Mouse (Mus musculus) gastrocnemius, postnatal 10 days (tissue): ENCODE results near the gene Wdr20. TPM values are rescaled to one million over a fixed set of nuclear protein-coding genes. Genes with fewer than 3 reads are reported as not detected.

Experiments
- DNase-seq: peaks from one replicate; pipeline ENCODE4 v3.0.0; 2021; ENCODE audit warnings: mixed read lengths
- total RNA-seq, 2 experiments: library from RNA; stranded (reverse); gene quantifications; 2 replicates each; pipeline ENCODE4 v1.2.3; 2021

Gene Wdr20
- total RNA-seq, 2 experiments from 2014 or later: 20.5 TPM

- no peak for DNase-seq
Observed at GRCm38 (mm10) chr12:110821787-110822186, 84.0 kb downstream of the Wdr20 start.

- no peak for DNase-seq
Observed at GRCm38 (mm10) chr12:110822366-110822765, 84.6 kb downstream of the Wdr20 start.

GRCm38 (mm10) chr12:110828908-110829307 lies 91.2 kb downstream of the Wdr20 start:
- no peak for DNase-seq

- no peak for DNase-seq
Observed at GRCm38 (mm10) chr12:110830293-110831024, 92.7 kb downstream of the Wdr20 start.

- no peak for DNase-seq
Observed at GRCm38 (mm10) chr12:110835182-110835581, 97.4 kb downstream of the Wdr20 start.

GRCm38 (mm10) chr12:110836729-110837128 lies 99.0 kb downstream of the Wdr20 start:
- DNase-seq: no peak

GRCm38 (mm10) chr12:110837192-110837841 lies 99.6 kb downstream of the Wdr20 start:
- no peak for DNase-seq

GRCm38 (mm10) chr12:110837850-110838249 lies 100.1 kb downstream of the Wdr20 start:
- no peak for DNase-seq

- peak; percentile 96 for DNase-seq
Observed at GRCm38 (mm10) chr12:110840348-110841198, 102.8 kb downstream of the Wdr20 start, which contains the start of gene Mok. Gene Mok, minus strand, starts transcription at chr12:110840939.

GRCm38 (mm10) chr12:110841731-110842493 lies 104.2 kb downstream of the Wdr20 start:
- no peak for DNase-seq

- peak; percentile 83 for DNase-seq
Observed at GRCm38 (mm10) chr12:110843194-110844048, 105.7 kb downstream of the Wdr20 start.

- peak; percentile 27 for DNase-seq
Observed at GRCm38 (mm10) chr12:110844227-110845130, 106.7 kb downstream of the Wdr20 start.

- peak; percentile 85 for DNase-seq
Observed at GRCm38 (mm10) chr12:110845131-110845880, 107.6 kb downstream of the Wdr20 start.

- DNase-seq: no peak
Observed at GRCm38 (mm10) chr12:110846191-110846765, 108.5 kb downstream of the Wdr20 start.

- DNase-seq: peak; percentile 88
Observed at GRCm38 (mm10) chr12:110850010-110850928, 112.5 kb downstream of the Wdr20 start, which contains the start of gene Zfp839. Gene Zfp839, plus strand, starts transcription at chr12:110850253.

GRCm38 (mm10) chr12:110850929-110851256 lies 113.1 kb downstream of the Wdr20 start:
- DNase-seq: no peak

GRCm38 (mm10) chr12:110851414-110851813 lies 113.7 kb downstream of the Wdr20 start:
- no peak for DNase-seq

- DNase-seq: no peak
Observed at GRCm38 (mm10) chr12:110851923-110852322, 114.2 kb downstream of the Wdr20 start.
